Mouse (Mus musculus): ENCODE measurements around the gene Mast1.

DNA sequence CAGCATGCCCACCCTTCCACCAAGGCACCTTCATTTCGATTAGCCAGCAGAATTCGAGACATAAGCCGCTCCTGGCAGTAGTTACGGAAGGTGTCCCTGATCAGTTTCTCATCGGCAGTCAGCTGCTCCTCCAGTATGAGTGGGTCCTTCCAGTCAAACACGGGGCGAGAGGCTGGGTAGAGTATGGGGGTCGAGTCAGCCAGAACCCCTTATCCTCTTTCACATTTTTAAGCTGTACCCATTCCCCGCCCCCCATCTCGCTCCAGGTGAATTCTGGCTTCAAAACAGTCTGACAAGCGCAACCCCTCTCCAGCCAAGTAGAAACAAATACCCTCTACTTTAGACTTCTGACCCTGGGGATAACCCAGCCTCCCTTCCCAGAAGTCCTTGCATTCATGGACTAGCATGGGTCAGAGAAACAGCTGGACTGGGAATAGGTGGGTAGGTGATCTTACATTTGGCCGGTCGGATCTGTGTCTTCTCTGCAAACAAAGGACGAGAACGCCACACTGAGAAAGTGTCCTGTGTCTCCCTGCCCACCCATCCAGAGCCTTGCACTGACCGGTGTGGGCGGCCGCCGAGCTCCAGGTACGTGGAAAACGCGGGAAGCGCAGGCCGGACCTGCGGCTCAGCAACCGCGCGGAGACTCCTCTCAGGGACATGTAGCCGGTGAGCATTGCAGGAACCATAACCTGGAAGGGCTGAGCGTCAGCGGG is 44.0 kb downstream of the Mast1 start:
- TF ChIP-seq TAL1 (conservative IDR thresholded peaks at IDR 0.05; ENCODE audit: low read depth, low read length) (no peak), CTCF (IDR thresholded peaks at IDR 0.05; ENCODE audit: low read depth, low read length) (no peak)

Measured in G1E (cell line).